Mouse (Mus musculus): ENCODE results near the gene Midn. TPM values are rescaled to one million over a fixed set of nuclear protein-coding genes. Genes with fewer than 3 reads are reported as not detected.

Gene Midn
- total RNA-seq, 2 experiments from 2014 or later = 34.3 to 39.8 TPM

- TF ChIP-seq CTCF (IDR thresholded peaks at IDR 0.05) = no peak
- no peak overlapping the region for H3K4me3 ChIP-seq
- peak overlapping the region; percentile 98; the same call in 1 of the 2 replicates for H3K27ac ChIP-seq
- intact Hi-C loops (cut with DNase I) = loop anchor here (2.0 kb wide), 2 partner anchors 21 to 153 kb away; no protein-coding TSS in a partner anchor
- DNase-seq = no peak
These were observed 8.0 kb upstream of the Midn start for GRCm38 (mm10) chr10:80139975-80140665.

- Histone ChIP-seq H3K27ac (peak within 1 kb of the TSS; percentile 98), H3K4me3 (peak within 1 kb of the TSS; percentile 95)
- TF ChIP-seq CTCF (IDR thresholded peaks at IDR 0.05) = no peak
- DNase-seq = no peak
- intact Hi-C loops (cut with DNase I) = loop anchor here (1.0 to 2.0 kb wide), 2 partner anchors 25 to 154 kb away; partner anchors contain the start of gene Stk11
These were observed 7.4 kb upstream of the Midn start, which contains the start of gene Cbarp for GRCm38 (mm10) chr10:80140666-80141035. Cbarp (minus strand) TSS chr10:80140835.

DNA sequence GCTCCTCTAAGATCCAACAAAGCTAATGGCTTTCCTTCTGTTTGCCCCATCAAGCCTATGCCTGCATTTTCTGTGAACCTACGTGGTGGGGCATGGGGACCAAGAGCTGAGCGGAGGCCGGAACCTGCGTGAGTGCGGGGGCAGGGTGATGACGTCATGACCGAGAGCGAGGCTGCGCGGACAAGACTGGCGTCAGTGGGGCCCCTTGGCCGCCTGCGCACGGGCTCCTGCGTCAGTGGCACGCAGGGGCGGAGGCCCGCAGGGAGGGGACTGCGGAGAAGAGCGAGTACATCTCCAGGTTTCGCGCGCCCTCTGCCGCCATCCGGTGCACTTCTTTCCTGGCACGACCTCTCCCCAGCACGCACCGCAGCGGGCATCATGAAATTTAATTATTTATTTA, 6.8 kb upstream of the Midn start:
- intact Hi-C loops (cut with DNase I) = loop anchor here (1.0 to 2.0 kb wide), 2 partner anchors 26 to 154 kb away; partner anchors contain the start of gene Stk11
- H3K4me3 ChIP-seq = peak overlapping the region; percentile 95
- TF ChIP-seq CTCF (IDR thresholded peaks at IDR 0.05) = peak; percentile 71
- H3K27ac ChIP-seq = peak overlapping the region; percentile 98
- peak; percentile 97 for DNase-seq

- intact Hi-C loops (cut with DNase I) = loop anchor here (1.0 to 2.0 kb wide), 2 partner anchors 27 to 155 kb away; partner anchors contain the start of gene Stk11
- H3K27ac ChIP-seq = peak overlapping the region; percentile 98
- peak; percentile 96 for DNase-seq
- no peak for TF ChIP-seq CTCF (IDR thresholded peaks at IDR 0.05)
- H3K4me3 ChIP-seq = peak overlapping the region; percentile 95
These were observed 6.1 kb upstream of the Midn start for GRCm38 (mm10) chr10:80141786-80142529.

DNA sequence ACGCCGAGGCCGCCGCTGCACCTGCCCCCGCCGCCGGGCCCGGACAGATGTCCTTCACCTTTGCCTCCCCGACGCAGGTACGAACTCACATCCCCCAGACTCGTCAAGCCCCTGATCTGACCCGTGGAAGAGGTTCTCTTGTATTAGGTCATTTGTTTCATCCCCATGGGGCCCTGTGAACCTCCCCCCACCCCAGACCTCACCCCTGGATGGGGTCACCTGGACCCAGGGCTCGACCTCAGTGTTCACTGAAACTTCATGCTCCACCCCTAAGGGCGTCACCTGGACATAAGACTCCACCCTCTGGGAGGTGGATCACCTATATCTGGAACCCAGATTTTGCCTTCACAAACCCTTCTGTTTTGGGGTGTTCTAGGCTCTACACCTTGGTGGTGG, 5.5 kb upstream of the Midn start:
- H3K27ac ChIP-seq = peak overlapping the region; percentile 98
- H3K4me3 ChIP-seq = peak overlapping the region; percentile 95
- peak; percentile 56 for DNase-seq
- TF ChIP-seq CTCF (IDR thresholded peaks at IDR 0.05) = no peak
- intact Hi-C loops (cut with DNase I) = no loop called here

- no peak for TF ChIP-seq CTCF (IDR thresholded peaks at IDR 0.05)
- DNase-seq = no peak
These were observed 4.4 kb upstream of the Midn start for GRCm38 (mm10) chr10:80143664-80144063.

DNA sequence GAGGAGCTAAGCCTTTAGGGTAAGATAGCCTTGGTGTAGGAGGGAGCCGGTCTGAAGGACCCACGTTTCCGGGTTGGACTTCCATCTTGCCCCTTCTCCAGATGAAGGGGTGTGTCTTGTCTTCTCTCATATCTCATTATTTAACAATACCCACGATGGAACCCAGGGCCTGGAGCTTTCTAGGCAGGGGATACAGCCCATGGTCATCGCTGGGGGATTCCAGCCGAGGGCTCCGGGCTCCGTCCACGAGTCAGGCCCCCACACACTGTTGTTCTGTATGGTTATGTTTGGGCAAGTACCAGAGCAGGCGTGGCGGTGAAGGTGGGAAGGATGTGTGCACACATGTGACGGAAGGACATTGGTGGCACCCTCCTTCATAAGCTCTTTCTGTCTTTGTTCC, 3.9 kb upstream of the Midn start:
- no peak for DNase-seq
- Histone ChIP-seq H3K4me3 (peak overlapping the region; percentile 95), H3K27ac (peak overlapping the region; percentile 98; the same call in 1 of the 2 replicates)
- intact Hi-C loops (cut with DNase I) = no loop called here
- no peak for TF ChIP-seq CTCF (IDR thresholded peaks at IDR 0.05)

More at GRCm38 (mm10) chr10:80143664-80144063, 4.4 kb upstream of the Midn start:
- Histone ChIP-seq H3K4me3 (peak overlapping the region; percentile 95), H3K27ac (peak overlapping the region; percentile 98)
- intact Hi-C loops (cut with DNase I) = no loop called here

- intact Hi-C loops (cut with DNase I) = loop anchor here (1.0 kb wide), 1 partner anchor 20 kb away; the partner anchor contains the start of gene Cirbp
- H3K4me3 ChIP-seq = peak overlapping the region; percentile 95
- DNase-seq = peak; percentile 86
- peak overlapping the region; percentile 100 for H3K27ac ChIP-seq
- peak; percentile 94; the same call in 1 of the 2 replicates for TF ChIP-seq CTCF (IDR thresholded peaks at IDR 0.05)
These were observed 2.9 kb upstream of the Midn start for GRCm38 (mm10) chr10:80144864-80145838.

- H3K4me3 ChIP-seq = peak overlapping the region; percentile 95
- no peak for TF ChIP-seq CTCF (IDR thresholded peaks at IDR 0.05)
- intact Hi-C loops (cut with DNase I) = loop anchor here (1.0 kb wide), 1 partner anchor 19 kb away; the partner anchor contains the start of gene Cirbp
- peak; percentile 71 for DNase-seq
- H3K27ac ChIP-seq = peak overlapping the region; percentile 100
These were observed 2.2 kb upstream of the Midn start for GRCm38 (mm10) chr10:80145896-80146295.

DNA sequence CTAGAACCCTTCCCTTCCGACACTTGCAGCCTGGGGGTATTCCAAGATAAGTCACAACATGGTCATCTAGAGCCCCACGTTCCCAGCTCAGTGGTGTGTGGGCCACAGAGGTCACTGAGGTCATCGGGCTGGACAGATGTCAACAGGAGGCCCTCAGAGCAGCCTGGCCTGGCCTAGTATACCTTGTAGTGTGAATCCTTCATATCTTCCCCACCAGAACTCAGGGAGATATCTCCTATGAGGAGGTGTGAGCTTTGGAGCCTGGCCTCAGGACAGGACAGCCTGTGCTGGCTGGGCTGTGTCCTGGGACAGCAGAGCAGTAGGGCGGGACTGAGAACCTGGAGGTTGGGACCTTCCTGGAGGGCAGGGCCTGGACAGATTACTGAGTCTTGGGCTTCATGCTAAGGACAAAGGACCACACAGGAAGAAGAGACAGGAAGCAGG, 1.5 kb upstream of the Midn start:
- peak overlapping the region; percentile 100 for H3K27ac ChIP-seq
- intact Hi-C loops (cut with DNase I) = no loop called here
- DNase-seq = peak; percentile 63
- peak overlapping the region; percentile 95 for H3K4me3 ChIP-seq
- TF ChIP-seq CTCF (IDR thresholded peaks at IDR 0.05) = no peak

DNA sequence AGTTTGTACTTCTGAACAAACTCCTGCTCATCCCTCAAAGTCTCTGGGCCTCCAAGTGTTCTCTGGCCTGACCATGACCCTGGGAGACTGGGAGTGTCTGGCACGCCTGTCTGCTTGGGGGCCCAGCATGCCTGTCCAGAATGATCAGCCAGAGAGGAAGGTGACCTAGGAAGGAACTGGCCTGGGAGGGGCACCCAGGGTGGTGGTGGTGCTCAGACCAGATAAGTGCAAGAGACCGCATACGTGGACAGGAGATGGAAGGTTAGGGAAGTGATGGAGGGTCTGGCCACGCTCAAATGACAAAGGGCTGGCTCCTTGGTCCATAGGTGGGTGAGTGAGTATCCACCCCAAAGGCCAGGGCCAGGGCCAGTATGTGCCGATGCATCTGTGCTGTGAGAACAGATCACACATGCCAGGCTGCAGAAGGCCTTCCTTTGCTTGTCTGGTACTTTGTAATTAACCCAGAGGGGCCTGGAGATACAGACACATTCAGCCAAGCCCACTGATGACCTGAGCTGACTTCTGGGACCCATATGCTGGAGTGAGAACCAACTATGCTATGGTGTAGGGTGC, 840 bp upstream of the Midn start:
- TF ChIP-seq CTCF (IDR thresholded peaks at IDR 0.05) = no peak
- peak; percentile 51 for DNase-seq
- Histone ChIP-seq H3K4me3 (peak overlapping the region; percentile 89), H3K27ac (peak overlapping the region; percentile 100)
- intact Hi-C loops (cut with DNase I) = no loop called here

All from gastrocnemius, adult 2 months (tissue).